In genomic region chr14:57423432-57424211, GRCm38 (mm10) we compare ENCODE assay signal across 8 mouse cellular contexts. TPM values are rescaled to one million over a fixed set of nuclear protein-coding genes. Genes with fewer than 3 reads are reported as not detected.
DNase-seq lines count a peak whose midpoint lies in the region; ATAC-seq and TF ChIP-seq lines count a peak whose summit lies in the region.

Gene Ift88 (plus strand): TSS chr14:57424062.

- peak; percentile 95 to 97 for DNase-seq in heart, postnatal 10 days
- DNase-seq in large intestine, adult 2 months (ENCODE audit: low read depth, low spot score), result peak; percentile 78
- peak; percentile 93 for DNase-seq in liver, postnatal 0 days
- peak; percentile 94 for DNase-seq in testis, postnatal 10 days (ENCODE audit: low spot score)

- TF ChIP-seq EP300 in liver, postnatal 0 days (IDR thresholded peaks at IDR 0.05; ENCODE audit: low read depth), result no peak; the same call in 1 of the 2 replicates

- no peak for TF ChIP-seq CTCF in E14TG2a.4 (conservative IDR thresholded peaks at IDR 0.05; ENCODE audit: low read length)
- no peak; the same call in 1 of the 2 replicates for TF ChIP-seq CTCF in liver, postnatal 0 days (IDR thresholded peaks at IDR 0.05; ENCODE audit: low read depth)

- no peaks in the 10 kb centered on the region for H3K36me3 ChIP-seq in E14TG2a.4 (ENCODE audit: insufficient read depth, low read length)
- no peaks in the 10 kb centered on the region for H3K36me3 ChIP-seq in forebrain, embryonic 13.5 days (ENCODE audit: poor library complexity, severe bottlenecking)
- no peaks in the 10 kb centered on the region for H3K36me3 ChIP-seq in liver, postnatal 0 days (replicated peaks; ENCODE audit: insufficient read depth, low read length)
- no peaks in the 10 kb centered on the region for H3K36me3 ChIP-seq in neural tube, embryonic 14.5 days (ENCODE audit: control insufficient read depth, insufficient read depth, low read length)

- peaks cover 10% of the 10 kb centered on the region; the same call in 1 of the 2 replicates for H3K4me1 ChIP-seq in E14TG2a.4 (replicated peaks; ENCODE audit: low read depth, low read length)
- peaks cover 17% of the 10 kb centered on the region for H3K4me1 ChIP-seq in forebrain, embryonic 13.5 days
- peaks cover 6% of the 10 kb centered on the region; the same call in 1 of the 2 replicates for H3K4me1 ChIP-seq in liver, postnatal 0 days (ENCODE audit: insufficient read depth)
- H3K4me1 ChIP-seq in neural tube, embryonic 14.5 days (ENCODE audit: control insufficient read depth, insufficient read depth, low read length), result no peaks in the 10 kb centered on the region

- 4% methylated on average over 42 of the region's 42 CpGs for WGBS in forebrain, embryonic 13.5 days
- WGBS in large intestine, adult 2 months, result 2% methylated on average over 42 of the region's 42 CpGs
- 5% methylated on average over 42 of the region's 42 CpGs for WGBS in liver, postnatal 0 days (ENCODE audit: insufficient replicate concordance)
- WGBS in neural tube, embryonic 14.5 days, result 5% methylated on average over 34 of the region's 42 CpGs

- no peaks in the 10 kb centered on the region for H3K9me3 ChIP-seq in E14TG2a.4 (ENCODE audit: low read length)
- H3K9me3 ChIP-seq in forebrain, embryonic 13.5 days (replicated peaks), result no peaks in the 10 kb centered on the region
- no peaks in the 10 kb centered on the region for H3K9me3 ChIP-seq in liver, postnatal 0 days (ENCODE audit: low read length)
- H3K9me3 ChIP-seq in neural tube, embryonic 14.5 days (ENCODE audit: control insufficient read depth, low read length), result no peaks in the 10 kb centered on the region

- no peaks in the 10 kb centered on the region for H3K27me3 ChIP-seq in E14TG2a.4 (ENCODE audit: insufficient read depth, low read length)
- no peaks in the 10 kb centered on the region for H3K27me3 ChIP-seq in forebrain, embryonic 13.5 days
- H3K27me3 ChIP-seq in liver, postnatal 0 days (ENCODE audit: insufficient read depth, low read length), result no peaks in the 10 kb centered on the region
- no peaks in the 10 kb centered on the region for H3K27me3 ChIP-seq in neural tube, embryonic 14.5 days (ENCODE audit: control insufficient read depth, insufficient read depth, low read length)

- intact Hi-C loops in heart, postnatal 10 days (cut with DNase I), result loop anchor here (2.0 kb wide), 2 partner anchors 25 to 147 kb away; partner anchors contain the start of genes Cryl1 and Eef1akmt1

- H3K4me2 ChIP-seq in forebrain, embryonic 13.5 days, result peak within 1 kb of the TSS; percentile 80
- H3K4me2 ChIP-seq in liver, postnatal 0 days (ENCODE audit: low read depth, low read length), result peak within 1 kb of the TSS; percentile 97
- H3K4me2 ChIP-seq in neural tube, embryonic 14.5 days (ENCODE audit: low read depth, low read length), result peak within 1 kb of the TSS; percentile 69

- peak within 1 kb of the TSS; percentile 83 for H3K9ac ChIP-seq in forebrain, embryonic 13.5 days
- H3K9ac ChIP-seq in liver, postnatal 0 days (replicated peaks), result peak within 1 kb of the TSS; percentile 80
- H3K9ac ChIP-seq in neural tube, embryonic 14.5 days (replicated peaks; ENCODE audit: low read depth, low read length), result peak within 1 kb of the TSS; percentile 63

- peak within 1 kb of the TSS; percentile 98 for H3K4me3 ChIP-seq in E14TG2a.4 (replicated peaks; ENCODE audit: low read length)
- peak within 1 kb of the TSS; percentile 84 for H3K4me3 ChIP-seq in forebrain, embryonic 13.5 days
- H3K4me3 ChIP-seq in liver, postnatal 0 days (ENCODE audit: low read depth, low read length), result peak within 1 kb of the TSS; percentile 70
- H3K4me3 ChIP-seq in neural tube, embryonic 14.5 days (ENCODE audit: low read depth, low read length), result peak within 1 kb of the TSS; percentile 65

- ATAC-seq in cerebellum, adult (ENCODE audit: insufficient number of reproducible peaks, low FRiP score, low TSS enrichment), result peak; percentile 99
- peak; percentile 100 for ATAC-seq in forebrain, embryonic 13.5 days
- peak; percentile 100 for ATAC-seq in liver, postnatal 0 days
- peak; percentile 99 for ATAC-seq in neural tube, embryonic 14.5 days (ENCODE audit: low read depth)

- H3K27ac ChIP-seq in forebrain, embryonic 13.5 days, result peak within 1 kb of the TSS; percentile 33
- peak within 1 kb of the TSS; percentile 34; the same call in 1 of the 2 replicates for H3K27ac ChIP-seq in liver, postnatal 0 days (ENCODE audit: low read depth)
- H3K27ac ChIP-seq in neural tube, embryonic 14.5 days (ENCODE audit: low read depth, low read length), result peak within 1 kb of the TSS; percentile 46; the same call in 1 of the 2 replicates

RNA-seq across cellular contexts. Expression of gene Ift88, which starts in this region (rescaled TPM):
- 16.4 and 16.5 TPM in 2 replicates for polyA plus RNA-seq in forebrain, embryonic 13.5 days (2015; fragmentation: Nextera tagmentation; extraction: Ambion mirVana)
- 1 to 10 TPM; 4.5 to 5.1 TPM for total RNA-seq in heart, postnatal 10 days (2021)
- 1.7 and 3.1 TPM in 2 replicates for polyA plus RNA-seq in large intestine, adult 2 months (2012; rRNA removed)
- polyA plus RNA-seq in liver, postnatal 0 days (2015; fragmentation: Nextera tagmentation; extraction: Ambion mirVana), result 1.2 and 2.4 TPM in 2 replicates
- polyA plus RNA-seq in neural tube, embryonic 14.5 days (2014; fragmentation: Nextera tagmentation; extraction: Ambion mirVana), result 20.0 and 22.3 TPM in 2 replicates

Comparison
In these comparisons a context has a peak if more than half of its experiments do, and no peak if none do; other contexts are left out.
1. Peak in every context shown above with its lines: DNase-seq, ATAC-seq, H3K4me3 ChIP-seq and H3K27ac ChIP-seq.